Mouse (Mus musculus): ENCODE measurements around the gene Rara. TPM values are rescaled to one million over a fixed set of nuclear protein-coding genes. Genes with fewer than 3 reads are reported as not detected.

Rara gene
- polyA plus RNA-seq, 1 experiment, result 13.5 TPM

- 14% methylated on average over 4 of the region's 4 CpGs for WGBS
- no peak overlapping the region for H3K27ac ChIP-seq (ENCODE audit: insufficient read depth, low read length)
- no peak for TF ChIP-seq CTCF (IDR thresholded peaks at IDR 0.05; ENCODE audit: borderline replicate concordance, insufficient read depth, low read depth, low read length)
- no peak for TF ChIP-seq POLR2A (IDR thresholded peaks at IDR 0.05; ENCODE audit: borderline replicate concordance, insufficient read depth, low read length)
- no peaks in the 10 kb centered on the region for H3K27me3 ChIP-seq (ENCODE audit: control insufficient read depth, insufficient read depth, low read length)
- no peak for DNase-seq
- H3K4me3 ChIP-seq (replicated peaks; ENCODE audit: insufficient read depth, low read depth, low read length), result no peak overlapping the region
- H3K4me1 ChIP-seq (ENCODE audit: control insufficient read depth, insufficient read depth, low read length), result no peaks in the 10 kb centered on the region
These were observed 95.5 kb downstream of the Rara start for GRCm38 (mm10) chr11:99023094-99023493.

DNA sequence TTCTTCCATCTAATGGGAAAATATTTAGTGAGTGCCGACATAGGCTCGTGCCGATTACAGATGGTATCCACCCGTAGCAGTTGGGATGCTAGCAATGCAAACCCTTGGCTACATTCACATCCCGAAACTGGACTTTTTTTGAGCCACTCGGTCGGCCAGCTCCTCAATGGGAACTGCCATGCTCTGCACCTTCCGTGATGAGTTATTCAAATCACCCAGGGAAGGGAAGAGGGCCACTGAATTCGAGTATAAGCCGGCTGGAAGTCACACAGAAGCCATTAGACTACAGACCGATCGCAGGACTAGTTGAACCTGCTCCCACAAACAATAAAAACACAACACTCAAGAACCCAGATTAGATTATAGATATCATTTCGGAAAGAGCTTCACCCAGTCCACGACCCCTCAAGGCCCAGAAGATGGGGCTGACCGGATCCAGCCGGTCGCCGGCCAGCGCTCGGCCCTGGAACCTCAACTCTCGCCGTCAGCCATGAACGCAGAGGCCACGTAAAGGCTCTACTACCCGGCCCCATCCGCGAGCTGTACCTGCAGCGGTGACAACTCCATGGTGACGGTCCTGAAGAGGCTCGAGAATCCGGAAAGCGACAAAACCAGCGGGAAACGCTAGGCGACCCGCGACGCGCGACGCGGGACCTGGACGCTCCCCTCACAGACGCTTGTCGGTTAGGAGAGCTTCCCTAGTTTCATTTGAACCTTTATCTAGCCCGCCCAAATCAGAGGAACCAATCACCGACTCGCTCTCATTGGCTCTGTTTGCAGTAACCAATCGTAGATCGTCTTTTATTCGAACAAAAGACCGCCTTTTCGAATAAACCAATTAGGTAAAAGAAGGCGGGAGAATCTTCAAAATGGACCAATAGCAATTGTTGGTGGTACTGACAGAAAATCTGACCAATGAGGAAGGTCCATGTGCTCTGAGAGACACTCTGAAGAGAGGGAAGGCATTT is 96.2 kb downstream of the Rara start, which contains the start of gene Top2a:
Top2a (minus strand) TSS at position 690 of the 968 bp plus-strand sequence.
- peak within 1 kb of the TSS; percentile 82 for H3K4me3 ChIP-seq (replicated peaks; ENCODE audit: insufficient read depth, low read depth, low read length)
- peak; percentile 96 to 98 for DNase-seq
- no peaks in the 10 kb centered on the region for H3K4me1 ChIP-seq (ENCODE audit: control insufficient read depth, insufficient read depth, low read length)
- no peak for TF ChIP-seq CTCF (IDR thresholded peaks at IDR 0.05; ENCODE audit: borderline replicate concordance, insufficient read depth, low read depth, low read length)
- no peak for TF ChIP-seq POLR2A (IDR thresholded peaks at IDR 0.05; ENCODE audit: borderline replicate concordance, insufficient read depth, low read length)
- H3K27me3 ChIP-seq (ENCODE audit: control insufficient read depth, insufficient read depth, low read length), result no peaks in the 10 kb centered on the region
- WGBS, result under 1% methylated on average over 54 of the region's 54 CpGs
- no peak within 1 kb of the TSS for H3K27ac ChIP-seq (ENCODE audit: insufficient read depth, low read length)

Other genes starting within 250 kb of the Rara start
- gene Psmd3, start 245.3 kb upstream of the Rara start, polyA plus RNA-seq (2012; rRNA removed), result 205 and 207 TPM in 2 replicates
- not detected in 2 replicates for gene Csf3, start 226.6 kb upstream of the Rara start, polyA plus RNA-seq (2012; rRNA removed)
- 105 and 108 TPM in 2 replicates for gene Med24, start 198.4 kb upstream of the Rara start, polyA plus RNA-seq (2012; rRNA removed)
- gene Thra, start 187.2 kb upstream of the Rara start, polyA plus RNA-seq (2012; rRNA removed), result 439 and 447 TPM in 2 replicates
- gene Nr1d1, start 152.5 kb upstream of the Rara start, polyA plus RNA-seq (2012; rRNA removed), result 144 and 167 TPM in 2 replicates
- gene Msl1, start 132.3 kb upstream of the Rara start, polyA plus RNA-seq (2012; rRNA removed), result 99.1 and 103 TPM in 2 replicates
- 55.5 TPM in 2 replicates for gene Casc3, start 122.9 kb upstream of the Rara start, polyA plus RNA-seq (2012; rRNA removed)
- gene Rapgefl1, start 91.0 kb upstream of the Rara start, polyA plus RNA-seq (2012; rRNA removed), result 56.8 and 58.0 TPM in 2 replicates
- 25.8 and 27.3 TPM in 2 replicates for gene Wipf2, start 64.2 kb upstream of the Rara start, polyA plus RNA-seq (2012; rRNA removed)
- 0.30 and 0.36 TPM in 2 replicates for gene Cdc6, start 20.0 kb upstream of the Rara start, polyA plus RNA-seq (2012; rRNA removed)
- gene Gjd3, start 55.2 kb downstream of the Rara start, polyA plus RNA-seq (2012; rRNA removed), result 1.2 and 2.1 TPM in 2 replicates
- gene Top2a, start 96.4 kb downstream of the Rara start, polyA plus RNA-seq (2012; rRNA removed), result 0.11 and 0.25 TPM in 2 replicates
- gene Igfbp4, start 113.4 kb downstream of the Rara start, polyA plus RNA-seq (2012; rRNA removed), result 26.2 and 28.6 TPM in 2 replicates
- gene Tns4, start 161.5 kb downstream of the Rara start, polyA plus RNA-seq (2012; rRNA removed), result 0.18 and 0.25 TPM in 2 replicates
- 0.11 and 0.30 TPM in 2 replicates for gene Ccr7, start 227.3 kb downstream of the Rara start, polyA plus RNA-seq (2012; rRNA removed)

All from cerebellum, adult 2 months (tissue).